Mouse (Mus musculus): ENCODE results near the gene Hs6st3. TPM values are rescaled to one million over a fixed set of nuclear protein-coding genes. Genes with fewer than 3 reads are reported as not detected.

Gene Hs6st3
- polyA plus RNA-seq, 2 experiments = 0.02 TPM; not detected in 1

GRCm38 (mm10) chr14:119815616-119816015 lies 677.5 kb downstream of the Hs6st3 start:
- Histone ChIP-seq H3K4me3 (ENCODE audit: insufficient read depth in 1 of 2, low read depth in 2 of 2, low read length in 2 of 2) (no peak overlapping the region), H3K9me3 (ENCODE audit: control insufficient read depth, low read length) (no peaks in the 10 kb centered on the region), H3K4me2 (ENCODE audit: low read depth) (no peak overlapping the region), H3K4me1 (replicated peaks; ENCODE audit: control insufficient read depth in 2 of 2, insufficient read depth in 2 of 2, low read length in 1 of 2) (no peaks in the 10 kb centered on the region), H3K36me3 (replicated peaks; ENCODE audit: control insufficient read depth, insufficient read depth, low read depth) (no peaks in the 10 kb centered on the region), H3K9ac (replicated peaks) (no peak overlapping the region), H3K27me3 (ENCODE audit: control insufficient read depth, insufficient read depth, low read length) (no peaks in the 10 kb centered on the region), H3K27ac (no peak overlapping the region)
- ATAC-seq (ENCODE audit: insufficient read depth) (no peak), DNase-seq (ENCODE audit: low read depth in 3 of 3, low spot score in 3 of 3) (no peak)
- TF ChIP-seq EP300 (IDR thresholded peaks at IDR 0.05; ENCODE audit: low read depth) = no peak
- TF ChIP-seq CTCF (IDR thresholded peaks at IDR 0.05; ENCODE audit: low read depth) = no peak
- WGBS (ENCODE audit: insufficient replicate concordance) = 53% methylated on average over 5 of the region's 5 CpGs

GRCm38 (mm10) chr14:119820562-119820961 lies 682.4 kb downstream of the Hs6st3 start:
- Histone ChIP-seq H3K27ac (no peak overlapping the region), H3K27me3 (ENCODE audit: control insufficient read depth, insufficient read depth, low read length) (no peaks in the 10 kb centered on the region), H3K9ac (replicated peaks) (no peak overlapping the region), H3K4me2 (ENCODE audit: low read depth) (no peak overlapping the region), H3K9me3 (ENCODE audit: control insufficient read depth, low read length) (no peaks in the 10 kb centered on the region), H3K4me1 (replicated peaks; ENCODE audit: control insufficient read depth in 2 of 2, insufficient read depth in 2 of 2, low read length in 1 of 2) (no peaks in the 10 kb centered on the region), H3K36me3 (replicated peaks; ENCODE audit: control insufficient read depth, insufficient read depth, low read depth) (no peaks in the 10 kb centered on the region), H3K4me3 (ENCODE audit: insufficient read depth in 1 of 2, low read depth in 2 of 2, low read length in 2 of 2) (no peak overlapping the region)
- 37% methylated on average over 6 of the region's 6 CpGs for WGBS (ENCODE audit: insufficient replicate concordance)
- DNase-seq (ENCODE audit: low read depth in 3 of 3, low spot score in 3 of 3) = no peak
- no peak for ATAC-seq (ENCODE audit: insufficient read depth)
- TF ChIP-seq CTCF (IDR thresholded peaks at IDR 0.05; ENCODE audit: low read depth) (no peak), EP300 (IDR thresholded peaks at IDR 0.05; ENCODE audit: low read depth) (no peak)

DNA sequence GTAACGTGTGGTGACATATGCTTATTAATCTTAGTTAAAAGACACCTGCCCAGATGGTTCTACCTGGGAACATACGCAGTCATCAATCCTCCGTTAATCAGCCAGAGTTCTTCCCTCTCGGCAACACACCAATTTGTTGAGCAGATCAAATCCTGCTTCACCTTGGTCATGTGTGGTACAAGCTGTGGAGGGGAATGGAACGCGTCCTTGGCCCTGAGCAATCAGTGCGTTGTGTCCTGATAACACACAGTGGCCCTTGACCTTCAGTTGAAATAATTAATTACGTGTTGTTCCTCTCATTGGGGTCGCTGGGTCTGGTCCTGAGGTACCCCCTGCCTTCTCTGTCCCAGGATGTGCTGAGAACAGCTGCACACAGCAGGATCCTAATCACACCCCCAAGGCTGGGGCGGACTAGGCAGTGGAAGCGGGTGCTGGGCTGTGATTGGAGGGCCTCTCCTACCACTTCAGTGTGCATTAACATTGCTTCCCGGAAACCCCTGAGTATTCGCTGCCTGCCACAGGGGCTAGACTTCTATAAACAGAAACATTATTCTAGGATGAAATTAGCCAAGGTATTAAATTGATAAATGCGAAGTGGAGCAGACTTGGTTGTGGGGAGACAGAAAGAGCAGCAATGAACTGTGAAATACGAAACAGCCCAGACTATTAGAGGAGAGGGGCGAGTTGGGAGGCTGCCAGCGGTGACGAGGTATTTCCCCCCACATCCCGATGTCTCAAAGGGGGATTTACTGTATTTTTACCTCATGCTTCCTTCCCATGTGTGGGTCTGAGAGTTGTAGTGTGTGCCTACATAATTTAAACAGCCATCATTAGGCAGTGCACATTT lies 693.2 kb downstream of the Hs6st3 start:
- WGBS (ENCODE audit: insufficient replicate concordance) = 47% methylated on average over 19 of the region's 19 CpGs
- Histone ChIP-seq H3K36me3 (replicated peaks; ENCODE audit: control insufficient read depth, insufficient read depth, low read depth) (no peaks in the 10 kb centered on the region), H3K27ac (no peak overlapping the region), H3K4me3 (ENCODE audit: insufficient read depth in 1 of 2, low read depth in 2 of 2, low read length in 2 of 2) (no peak overlapping the region), H3K9ac (replicated peaks) (no peak overlapping the region), H3K27me3 (ENCODE audit: control insufficient read depth, insufficient read depth, low read length) (no peaks in the 10 kb centered on the region), H3K4me1 (replicated peaks; ENCODE audit: control insufficient read depth in 2 of 2, insufficient read depth in 2 of 2, low read length in 1 of 2) (no peaks in the 10 kb centered on the region), H3K9me3 (ENCODE audit: control insufficient read depth, low read length) (no peaks in the 10 kb centered on the region), H3K4me2 (ENCODE audit: low read depth) (no peak overlapping the region)
- TF ChIP-seq CTCF (IDR thresholded peaks at IDR 0.05; ENCODE audit: low read depth) = no peak
- no peak for TF ChIP-seq EP300 (IDR thresholded peaks at IDR 0.05; ENCODE audit: low read depth)
- DNase-seq (ENCODE audit: low read depth in 3 of 3, low spot score in 3 of 3) (no peak), ATAC-seq (ENCODE audit: insufficient read depth) (no peak)

DNA sequence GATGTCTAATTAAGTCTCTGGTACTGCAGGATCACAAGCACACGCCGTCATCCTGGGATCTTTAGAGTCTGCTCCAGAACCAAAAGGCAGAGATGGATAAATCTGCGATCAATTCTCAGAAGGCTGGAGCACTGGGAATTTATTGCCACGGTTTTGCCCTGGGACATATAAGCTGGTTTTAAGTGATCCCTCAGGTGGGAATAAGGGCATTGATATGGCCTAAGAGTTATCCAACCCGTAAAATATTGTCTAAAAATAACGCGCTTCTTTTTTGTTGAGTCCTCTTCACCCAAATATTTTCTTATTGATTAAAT lies 693.8 kb downstream of the Hs6st3 start:
- Histone ChIP-seq H3K27ac (no peak overlapping the region), H3K4me2 (ENCODE audit: low read depth) (no peak overlapping the region), H3K4me1 (replicated peaks; ENCODE audit: control insufficient read depth in 2 of 2, insufficient read depth in 2 of 2, low read length in 1 of 2) (no peaks in the 10 kb centered on the region), H3K9me3 (ENCODE audit: control insufficient read depth, low read length) (no peaks in the 10 kb centered on the region), H3K27me3 (ENCODE audit: control insufficient read depth, insufficient read depth, low read length) (no peaks in the 10 kb centered on the region), H3K4me3 (ENCODE audit: insufficient read depth in 1 of 2, low read depth in 2 of 2, low read length in 2 of 2) (no peak overlapping the region), H3K36me3 (replicated peaks; ENCODE audit: control insufficient read depth, insufficient read depth, low read depth) (no peaks in the 10 kb centered on the region), H3K9ac (replicated peaks) (no peak overlapping the region)
- DNase-seq (ENCODE audit: low read depth in 3 of 3, low spot score in 3 of 3) (no peak), ATAC-seq (ENCODE audit: insufficient read depth) (no peak)
- TF ChIP-seq EP300 (IDR thresholded peaks at IDR 0.05; ENCODE audit: low read depth) (no peak), CTCF (IDR thresholded peaks at IDR 0.05; ENCODE audit: low read depth) (no peak)
- 69% methylated on average over 7 of the region's 7 CpGs for WGBS (ENCODE audit: insufficient replicate concordance)

- WGBS (ENCODE audit: insufficient replicate concordance) = 49% methylated on average over 9 of the region's 9 CpGs
- Histone ChIP-seq H3K27ac (no peak overlapping the region), H3K4me2 (ENCODE audit: low read depth) (no peak overlapping the region), H3K4me3 (ENCODE audit: insufficient read depth in 1 of 2, low read depth in 2 of 2, low read length in 2 of 2) (no peak overlapping the region), H3K27me3 (ENCODE audit: control insufficient read depth, insufficient read depth, low read length) (no peaks in the 10 kb centered on the region), H3K9ac (replicated peaks) (no peak overlapping the region), H3K36me3 (replicated peaks; ENCODE audit: control insufficient read depth, insufficient read depth, low read depth) (no peaks in the 10 kb centered on the region), H3K4me1 (replicated peaks; ENCODE audit: control insufficient read depth in 2 of 2, insufficient read depth in 2 of 2, low read length in 1 of 2) (no peaks in the 10 kb centered on the region), H3K9me3 (ENCODE audit: control insufficient read depth, low read length) (no peaks in the 10 kb centered on the region)
- no peak for DNase-seq (ENCODE audit: low read depth in 3 of 3, low spot score in 3 of 3)
- no peak for ATAC-seq (ENCODE audit: insufficient read depth)
- TF ChIP-seq CTCF (IDR thresholded peaks at IDR 0.05; ENCODE audit: low read depth) (no peak), EP300 (IDR thresholded peaks at IDR 0.05; ENCODE audit: low read depth) (no peak)
Observed at GRCm38 (mm10) chr14:119832940-119833339, 694.8 kb downstream of the Hs6st3 start.

All from liver, embryonic 14.5 days (tissue).